Mouse (Mus musculus) neutrophil, adult 5-6 weeks (primary cell): Measurements from ENCODE around the gene Mtmr3. TPM values are rescaled to one million over a fixed set of nuclear protein-coding genes. Genes with fewer than 3 reads are reported as not detected.

ENCODE experiments used
- ATAC-seq: fragments of 151-379, 151-347 bp; 2 replicates; pipeline ENCODE4 v1.8.0; 2017; ENCODE audit warnings: mild to moderate bottlenecking, moderate TSS enrichment; ENCODE audit not compliant: insufficient number of reproducible peaks, poor library complexity, low FRiP score, severe bottlenecking; ENCODE audit errors: extremely low read depth
- total RNA-seq: library from RNA; stranded (forward); fragments of 200-1000 nt; gene quantifications from 2 replicates; pipeline ENCODE4 v1.2.3, GENCODE M21; 2017

Gene Mtmr3
- total RNA-seq, 1 experiment from 2014 or later, result 158 TPM

GRCm38 (mm10) chr11:4543746-4544626, 50.7 kb downstream of the Mtmr3 start:
- ATAC-seq, result no peak

DNA sequence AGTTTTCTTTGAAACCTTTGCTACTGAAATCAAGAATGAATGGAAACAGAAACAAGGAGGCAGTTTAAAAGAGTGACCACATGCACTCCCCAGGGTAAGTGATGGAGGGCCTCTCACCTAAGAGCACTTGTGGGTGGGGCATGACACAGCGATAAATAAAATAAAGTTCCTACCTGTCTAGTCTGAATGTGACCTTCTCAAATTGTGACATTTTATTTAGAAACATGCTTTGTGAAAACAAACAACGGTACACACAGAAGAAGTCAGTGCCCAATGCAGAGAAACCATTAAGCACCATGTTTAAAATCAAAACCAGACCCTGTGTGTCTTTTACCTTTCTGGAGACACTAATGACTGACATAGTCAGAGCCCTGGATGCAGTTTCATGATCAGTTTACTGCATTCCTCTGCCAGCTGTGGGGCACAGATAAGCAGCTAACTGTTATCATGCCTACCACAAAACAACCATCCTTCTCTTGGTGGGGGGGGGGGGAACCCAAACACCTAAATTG, 51.6 kb downstream of the Mtmr3 start:
- no peak for ATAC-seq

GRCm38 (mm10) chr11:4536645-4537044, 58.0 kb downstream of the Mtmr3 start:
- peak; percentile 53; the same call in 1 of the 2 replicates for ATAC-seq

DNA sequence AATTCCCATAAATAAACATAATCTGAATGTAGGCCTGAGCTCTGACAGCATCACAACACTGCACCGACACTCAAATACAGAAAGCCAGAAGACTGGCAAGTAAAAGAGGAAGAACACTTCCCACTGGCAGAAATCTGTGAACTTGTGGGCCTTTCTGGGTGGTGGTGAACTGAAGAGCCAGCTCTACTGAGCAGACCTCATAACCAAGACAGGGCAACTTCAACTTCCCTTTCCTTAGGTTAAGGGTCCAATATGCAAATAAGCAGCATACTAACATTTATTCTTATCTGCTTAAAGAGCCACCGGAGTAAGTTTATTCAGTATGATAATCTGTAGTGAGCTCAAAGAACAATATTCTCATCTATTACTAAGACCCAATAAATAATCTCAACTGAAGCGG, 67.5 kb downstream of the Mtmr3 start:
- ATAC-seq, result peak; percentile 36; the same call in 1 of the 2 replicates

- no peak for ATAC-seq
Measured at GRCm38 (mm10) chr11:4522142-4522664, 72.5 kb downstream of the Mtmr3 start.

GRCm38 (mm10) chr11:4518981-4519380, 75.7 kb downstream of the Mtmr3 start:
- ATAC-seq, result no peak

DNA sequence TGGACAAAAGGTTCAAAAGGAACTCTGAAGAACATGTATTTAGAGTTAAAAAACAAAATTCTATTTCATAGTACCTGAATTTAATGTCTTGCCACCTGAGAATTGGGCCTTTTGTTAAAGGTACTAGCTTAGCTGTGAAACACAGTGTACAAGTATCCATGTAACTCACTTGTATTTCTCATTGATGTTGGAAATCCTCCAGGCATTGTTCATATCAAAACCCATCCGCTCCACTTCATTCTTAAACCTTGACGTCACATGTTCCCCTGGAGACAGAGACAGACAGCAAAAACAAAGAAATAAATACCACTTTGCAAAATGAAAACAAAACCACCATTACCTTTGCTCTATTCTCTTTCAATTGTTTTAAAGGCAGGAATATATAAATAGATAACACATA, 87.2 kb downstream of the Mtmr3 start:
- no peak for ATAC-seq

DNA sequence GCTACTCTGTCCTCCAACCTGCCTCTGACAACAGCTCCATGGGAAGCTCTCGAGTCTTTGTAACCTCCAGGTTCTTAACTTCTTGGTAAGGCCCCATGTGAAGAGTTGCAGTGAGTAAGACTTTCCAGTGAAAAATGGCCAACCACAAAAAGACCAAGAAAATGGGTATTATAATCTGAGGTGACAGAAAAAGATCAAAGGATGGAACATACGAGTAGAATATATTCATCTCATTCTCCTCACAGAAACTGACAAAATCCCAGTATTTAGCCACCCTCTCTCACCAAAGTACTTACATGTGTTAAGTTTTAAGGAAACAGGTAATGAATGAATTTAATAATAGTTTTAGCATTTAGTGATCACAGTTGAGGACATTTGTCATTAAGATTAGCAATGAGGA, 88.2 kb downstream of the Mtmr3 start:
- ATAC-seq, result no peak

DNA sequence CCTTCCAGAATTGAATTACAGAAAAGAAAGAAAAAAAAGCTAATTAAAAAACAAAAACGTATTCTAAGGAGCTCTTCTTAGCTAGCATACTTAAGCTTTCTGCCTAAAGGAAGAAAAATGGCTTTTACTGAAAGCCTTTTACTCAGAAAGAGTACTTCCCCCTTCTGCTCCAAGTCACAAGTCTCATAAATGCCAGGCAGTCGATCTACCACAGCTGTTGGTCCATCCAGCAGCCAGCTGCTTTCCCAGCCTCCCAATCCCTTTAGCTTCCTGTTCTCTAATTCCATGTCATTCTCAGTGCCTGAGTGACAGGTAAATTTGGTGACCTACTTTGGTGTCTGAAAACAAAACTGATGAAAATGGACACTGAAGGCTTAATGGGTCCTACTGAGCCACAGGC, 92.5 kb downstream of the Mtmr3 start:
- no peak for ATAC-seq

- no peak for ATAC-seq
Measured at GRCm38 (mm10) chr11:4500826-4501225, 93.8 kb downstream of the Mtmr3 start.

DNA sequence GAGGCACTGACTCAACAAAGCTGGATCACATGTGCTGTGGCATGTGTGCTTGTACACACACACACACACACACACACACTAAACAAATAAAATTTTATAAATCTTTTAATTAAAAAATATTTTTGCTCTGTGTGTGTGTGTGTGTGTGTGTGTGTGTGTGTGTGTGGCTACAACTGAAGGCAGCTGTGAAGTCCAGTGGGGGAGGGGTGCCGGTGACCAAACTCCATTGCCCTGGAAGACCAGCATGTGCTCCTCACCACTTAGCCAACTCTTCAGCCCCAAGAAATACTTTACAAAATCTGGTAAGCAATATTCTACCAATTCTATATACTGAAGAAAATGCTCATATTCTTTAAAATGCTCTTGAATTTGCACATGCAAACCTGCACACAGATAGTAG, 94.4 kb downstream of the Mtmr3 start:
- ATAC-seq, result no peak

DNA sequence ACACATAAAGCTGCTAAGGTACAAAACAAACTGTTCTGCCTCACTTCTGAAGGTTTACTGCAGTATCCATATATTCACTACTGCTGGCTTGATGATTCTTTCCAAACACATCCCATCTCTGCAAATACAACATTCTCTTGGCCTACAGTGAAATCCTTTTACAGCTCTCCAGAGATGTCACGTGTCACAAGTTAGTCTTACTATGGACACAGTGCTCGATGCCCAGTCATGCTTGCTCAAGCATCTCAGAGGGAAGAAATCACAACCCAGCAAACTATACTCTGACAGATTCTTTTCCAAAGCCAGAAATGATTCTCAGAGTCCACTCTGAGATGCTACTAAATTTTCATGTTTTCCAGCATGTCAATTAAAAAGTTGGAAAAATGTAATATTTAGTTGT, 95.2 kb downstream of the Mtmr3 start:
- ATAC-seq, result no peak

GRCm38 (mm10) chr11:4498774-4499173, 95.9 kb downstream of the Mtmr3 start:
- no peak for ATAC-seq

- no peak for ATAC-seq
Measured at GRCm38 (mm10) chr11:4497501-4498118, 97.1 kb downstream of the Mtmr3 start.

DNA sequence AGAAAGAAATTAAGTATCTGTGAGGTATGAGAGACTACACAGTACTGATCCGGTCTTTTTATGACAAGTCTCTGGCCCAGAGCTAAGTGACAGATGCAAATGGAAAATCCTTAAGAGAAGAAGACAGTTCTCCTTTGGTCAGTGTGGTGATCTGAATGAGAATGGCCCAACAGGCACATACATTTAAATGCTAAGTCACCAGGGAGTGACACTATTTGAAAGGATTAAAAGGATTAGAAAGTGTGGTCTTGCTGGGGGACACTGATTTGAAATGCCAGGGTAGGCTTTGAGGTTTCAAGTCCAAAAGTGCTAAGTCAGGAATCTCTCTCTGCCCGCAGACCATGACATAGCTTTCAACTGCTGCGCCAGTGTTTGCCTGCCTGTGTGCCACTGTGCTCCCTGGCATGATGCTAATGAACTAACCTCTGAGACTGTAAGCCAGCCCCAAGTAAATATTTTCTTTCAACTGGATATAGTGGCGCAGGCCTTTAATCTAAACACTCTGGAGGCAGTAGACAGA, 99.6 kb downstream of the Mtmr3 start:
- ATAC-seq, result no peak

DNA sequence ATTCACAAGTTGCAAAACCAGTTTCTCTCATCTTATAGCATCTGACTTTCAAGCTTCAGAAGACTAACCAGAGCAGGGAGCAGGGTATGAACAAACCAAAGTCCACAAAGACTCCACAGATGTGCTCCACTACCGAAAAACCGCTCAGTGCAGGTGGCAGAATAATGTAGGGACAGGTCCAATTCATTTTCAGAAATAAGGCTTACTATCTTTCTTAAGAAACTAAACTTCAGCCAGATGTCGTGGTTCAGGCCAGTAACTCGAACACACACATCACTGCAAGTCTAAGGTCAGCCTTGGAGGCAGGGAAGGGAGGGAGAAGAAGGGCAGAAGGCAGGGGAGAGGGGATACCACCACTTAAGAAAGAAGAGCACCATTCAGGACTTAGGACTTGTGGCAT, 105.5 kb downstream of the Mtmr3 start:
- no peak for ATAC-seq

DNA sequence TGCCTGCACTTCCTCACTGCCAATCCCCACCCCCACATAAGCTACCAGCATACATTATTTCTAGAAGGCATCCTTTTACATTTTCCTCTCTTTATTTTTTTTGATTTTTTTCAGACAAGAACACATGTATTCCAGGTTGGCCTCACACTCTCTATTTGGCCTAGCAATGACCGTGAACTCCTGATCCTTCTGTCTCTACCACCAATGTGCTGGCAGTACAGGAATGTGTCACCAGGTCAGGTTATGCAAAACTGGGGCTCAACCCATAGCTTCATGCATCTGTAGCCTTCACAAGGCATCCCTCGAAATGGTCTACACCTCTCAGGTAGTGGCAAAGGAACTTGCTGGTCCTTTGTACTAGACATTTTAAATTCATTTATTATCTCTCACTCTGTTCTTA, 105.9 kb downstream of the Mtmr3 start:
- no peak for ATAC-seq

GRCm38 (mm10) chr11:4488367-4488766, 106.3 kb downstream of the Mtmr3 start:
- ATAC-seq, result no peak

- ATAC-seq, result no peak
Measured at GRCm38 (mm10) chr11:4487401-4487965, 107.2 kb downstream of the Mtmr3 start.
